Mouse (Mus musculus) bone marrow macrophage, adult 2 months (primary cell): ENCODE data around the gene Acsbg1. TPM values are rescaled to one million over a fixed set of nuclear protein-coding genes. Genes with fewer than 3 reads are reported as not detected.

Experiments
- H3K27ac ChIP-seq: 2 replicates; pipeline ENCODE4 v1.5.1; 2012; ENCODE audit warnings: low read depth, low read length; ENCODE audit not compliant: insufficient read depth
- H3K4me1 ChIP-seq: 2 replicates; pipeline ENCODE4 v1.6.1; 2012; ENCODE audit warnings: low read length; ENCODE audit not compliant: control insufficient read depth, insufficient read depth
- H3K4me3 ChIP-seq: 2 replicates; pipeline ENCODE4 v1.5.1; 2012; ENCODE audit warnings: mild to moderate bottlenecking, low read length, moderate library complexity; ENCODE audit not compliant: insufficient read depth
- CTCF ChIP-seq: IDR thresholded peaks from 2 replicates; pipeline ENCODE4 v1.5.1; 2012; ENCODE audit warnings: low read depth, mild to moderate bottlenecking, low read length, moderate library complexity
- POLR2A ChIP-seq: IDR thresholded peaks from 2 replicates; pipeline ENCODE4 v1.6.1; 2012; ENCODE audit warnings: mild to moderate bottlenecking, low read depth, low read length, borderline replicate concordance
- polyA plus RNA-seq: library from polyadenylated mRNA; stranded (reverse); fragments of >200 nt; gene quantifications from 2 replicates; pipeline ENCODE4 v1.2.4, GENCODE M21; 2012; ENCODE audit not compliant: missing spikeins, insufficient read depth, insufficient read length

The Acsbg1 gene
- not detected in 2 replicates for polyA plus RNA-seq

GRCm38 (mm10) chr9:54661605-54662377 lies at the start of gene Acsbg1:
Acsbg1 (minus strand) TSS chr9:54661870.
- Histone ChIP-seq H3K4me1 (peaks cover 3% of the 10 kb centered on the region), H3K27ac (no peak within 1 kb of the TSS), H3K4me3 (no peak within 1 kb of the TSS)
- TF ChIP-seq CTCF = no peak
- no peak for TF ChIP-seq POLR2A

DNA sequence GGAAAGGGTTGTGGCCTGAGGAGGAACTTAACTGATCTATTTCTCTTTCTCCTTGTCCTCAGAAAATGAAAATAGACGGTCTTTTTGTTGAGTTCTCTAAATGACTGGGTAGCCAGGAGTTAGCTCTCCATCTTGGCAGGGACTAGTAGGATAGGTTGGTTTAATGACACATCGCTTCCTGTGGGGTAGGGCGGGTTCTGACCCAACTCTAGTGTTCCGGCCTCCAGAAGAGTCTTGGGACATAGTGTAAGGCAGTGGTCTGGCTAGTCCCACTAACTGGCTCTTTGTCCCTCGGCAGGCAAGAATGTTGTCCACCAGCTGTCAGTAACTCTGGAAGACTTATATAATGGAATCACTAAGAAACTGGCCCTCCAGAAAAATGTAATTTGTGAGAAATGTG lies 46.4 kb upstream of the Acsbg1 start:
- Histone ChIP-seq H3K4me1 (no peaks in the 10 kb centered on the region), H3K4me3 (no peak overlapping the region), H3K27ac (no peak overlapping the region)
- TF ChIP-seq CTCF = no peak
- TF ChIP-seq POLR2A = no peak

DNA sequence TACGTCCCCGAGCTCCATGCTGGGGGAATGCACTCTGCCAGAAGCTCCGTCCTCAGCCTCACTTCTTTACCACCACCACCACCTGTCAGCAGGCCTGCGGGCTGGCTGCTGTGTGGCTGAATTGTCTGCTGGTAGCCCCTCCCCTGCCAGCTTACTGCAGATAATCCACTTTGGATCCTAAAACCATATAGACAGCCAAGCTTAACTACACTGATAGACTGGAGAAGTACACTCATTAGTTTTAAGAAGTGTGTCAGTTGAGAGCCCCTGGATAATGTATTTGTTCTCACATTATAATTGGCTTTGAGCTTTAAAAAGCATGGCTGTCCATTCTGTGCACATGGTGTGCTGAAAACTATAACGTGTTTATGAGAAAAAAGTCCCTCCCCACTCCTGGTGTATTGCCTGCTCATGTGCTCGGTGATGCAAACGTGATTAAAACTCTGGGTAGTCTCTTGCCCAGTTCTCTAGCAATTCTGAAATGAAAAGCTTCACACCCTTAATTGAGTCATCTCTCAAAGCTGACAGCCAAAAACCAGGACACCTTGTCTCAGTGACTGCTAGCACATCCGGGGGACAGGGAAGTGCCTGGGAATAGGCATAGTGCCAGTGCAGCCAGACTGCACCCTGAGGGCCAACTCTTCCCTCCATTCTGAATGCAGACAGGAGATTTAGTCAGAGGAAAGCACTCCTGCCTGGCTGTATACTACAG lies 45.8 kb upstream of the Acsbg1 start:
- Histone ChIP-seq H3K27ac (no peak overlapping the region), H3K4me3 (no peak overlapping the region), H3K4me1 (no peaks in the 10 kb centered on the region)
- TF ChIP-seq CTCF (no peak), POLR2A (no peak)

GRCm38 (mm10) chr9:54705561-54705960 lies 43.9 kb upstream of the Acsbg1 start:
- TF ChIP-seq POLR2A (no peak), CTCF (no peak)
- H3K4me1 ChIP-seq = no peaks in the 10 kb centered on the region
- H3K4me3 ChIP-seq = no peak overlapping the region
- H3K27ac ChIP-seq = no peak overlapping the region

DNA sequence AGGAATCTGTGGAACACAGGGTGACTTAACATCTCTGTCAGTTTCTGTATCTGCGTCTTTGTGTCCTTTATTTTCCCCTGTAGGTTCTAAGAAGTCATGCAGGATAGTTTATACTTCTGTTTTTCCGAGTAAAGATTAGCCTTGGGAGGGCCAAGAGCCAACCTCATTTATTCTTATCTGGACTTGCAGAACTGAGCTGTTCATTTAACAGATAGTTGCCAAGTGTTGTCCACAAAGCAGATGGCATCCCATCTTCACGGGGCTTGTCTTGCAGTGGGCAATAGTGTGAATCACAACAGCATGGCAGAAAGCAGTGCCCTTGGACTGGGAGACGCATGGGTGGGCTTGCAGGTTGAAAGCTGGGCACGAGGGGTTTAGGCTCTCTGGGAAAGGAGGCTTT lies 42.7 kb upstream of the Acsbg1 start:
- TF ChIP-seq CTCF (no peak), POLR2A (no peak)
- Histone ChIP-seq H3K27ac (no peak overlapping the region), H3K4me3 (no peak overlapping the region), H3K4me1 (no peaks in the 10 kb centered on the region)

DNA sequence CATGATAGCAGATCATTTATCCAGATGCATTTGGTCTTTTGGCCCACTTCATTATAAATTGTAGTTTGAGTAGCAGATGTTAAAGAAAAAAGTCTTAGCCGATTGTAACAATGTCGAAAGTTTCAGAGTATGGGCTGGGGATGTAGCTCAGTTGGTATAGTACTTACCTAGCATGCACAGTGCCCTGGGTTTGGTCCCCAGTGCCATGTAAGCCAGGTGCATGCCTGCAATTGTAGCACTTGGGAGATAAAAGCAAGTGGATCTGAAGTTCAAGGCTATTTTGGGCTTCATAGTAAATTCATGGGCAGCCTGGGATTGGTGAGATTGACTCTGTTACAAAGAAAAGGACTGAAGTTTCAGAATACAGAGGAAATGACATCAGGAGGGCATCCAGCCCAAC lies 40.9 kb upstream of the Acsbg1 start:
- H3K27ac ChIP-seq = no peak overlapping the region
- no peaks in the 10 kb centered on the region for H3K4me1 ChIP-seq
- no peak overlapping the region for H3K4me3 ChIP-seq
- TF ChIP-seq POLR2A (no peak), CTCF (no peak)

GRCm38 (mm10) chr9:54700746-54701145 lies 39.1 kb upstream of the Acsbg1 start:
- Histone ChIP-seq H3K4me1 (no peaks in the 10 kb centered on the region), H3K4me3 (no peak overlapping the region), H3K27ac (no peak overlapping the region)
- TF ChIP-seq POLR2A (no peak), CTCF (no peak)

- Histone ChIP-seq H3K4me1 (no peaks in the 10 kb centered on the region), H3K27ac (no peak overlapping the region), H3K4me3 (peak overlapping the region; percentile 60)
- TF ChIP-seq CTCF (no peak), POLR2A (no peak)
Observed at GRCm38 (mm10) chr9:54700174-54700475, 38.5 kb upstream of the Acsbg1 start.

GRCm38 (mm10) chr9:54699345-54700173 lies 37.9 kb upstream of the Acsbg1 start:
- peak overlapping the region; percentile 60 for H3K4me3 ChIP-seq
- 0 out of 2 replicates have a peak, but pooled peaks cover under 1% of the 10 kb centered on the region for H3K4me1 ChIP-seq
- no peak overlapping the region for H3K27ac ChIP-seq
- no peak for TF ChIP-seq POLR2A
- TF ChIP-seq CTCF = no peak

- TF ChIP-seq CTCF (no peak), POLR2A (no peak)
Observed at GRCm38 (mm10) chr9:54699087-54699344, 37.3 kb upstream of the Acsbg1 start.

More at GRCm38 (mm10) chr9:54699087-54699344, 37.3 kb upstream of the Acsbg1 start:
- peak overlapping the region; percentile 60 for H3K4me3 ChIP-seq
- H3K4me1 ChIP-seq = 0 out of 2 replicates have a peak, but pooled peaks cover 3% of the 10 kb centered on the region
- H3K27ac ChIP-seq = no peak overlapping the region
